14 mouse cellular contexts compared by ENCODE assay signal in the genomic region with DNA sequence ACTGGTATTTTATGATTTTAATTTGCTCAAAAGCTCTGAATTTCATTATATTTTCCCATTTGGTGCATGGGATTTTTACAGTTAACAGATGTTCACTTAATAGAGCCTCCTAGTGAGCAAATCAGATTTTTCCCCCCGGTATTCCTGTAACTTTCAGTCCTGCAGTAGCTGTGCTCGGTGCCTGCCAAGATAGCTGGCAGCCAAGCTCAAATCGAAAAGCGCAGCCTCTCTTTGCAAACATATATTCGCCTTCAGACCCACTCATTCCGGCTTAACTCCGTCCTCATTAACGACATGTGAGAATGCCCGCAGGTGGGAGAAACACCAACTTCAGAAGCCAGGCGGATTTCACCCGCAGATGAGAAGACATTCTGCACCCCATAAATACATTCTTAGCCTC.
A peak's percentile ranks its signal among the peaks of the same experiment; 100 is the strongest.
DNase-seq lines count a peak whose midpoint lies in the region; ATAC-seq and TF ChIP-seq lines count a peak whose summit lies in the region.
"Had no signal": no experiment of that assay in that cellular context is flagged by ENCODE, and none has a peak within 500 bp of the region (broad histone marks: within the 10 kb centered on the region; RNA-seq: fewer than 3 reads in every experiment).

No protein-coding gene starts in this region.

- WGBS in forebrain, embryonic 15.5 days: 22% methylated on average over 11 of the region's 11 CpGs
- WGBS in forebrain, embryonic 12.5 days: 60% methylated on average over 11 of the region's 11 CpGs
- 43% methylated on average over 11 of the region's 11 CpGs for WGBS in hindbrain, embryonic 15.5 days
- WGBS in limb, embryonic 14.5 days: 12% methylated on average over 11 of the region's 11 CpGs

- no peaks in the 10 kb centered on the region for H3K9me3 ChIP-seq in forebrain, embryonic 15.5 days
- no peaks in the 10 kb centered on the region for H3K9me3 ChIP-seq in forebrain, embryonic 12.5 days
- no peaks in the 10 kb centered on the region for H3K9me3 ChIP-seq in hindbrain, embryonic 15.5 days
- no peaks in the 10 kb centered on the region for H3K9me3 ChIP-seq in limb, embryonic 14.5 days (ENCODE audit: control insufficient read depth, low read length)
- H3K9me3 ChIP-seq: liver, embryonic 13.5 days had no signal

- peak overlapping the region; percentile 9 for H3K4me2 ChIP-seq in forebrain, embryonic 15.5 days (replicated peaks)
- H3K4me2 ChIP-seq in forebrain, embryonic 12.5 days: no peak overlapping the region
- H3K4me2 ChIP-seq in hindbrain, embryonic 15.5 days: peak overlapping the region; percentile 44
- H3K4me2 ChIP-seq in limb, embryonic 14.5 days (replicated peaks; ENCODE audit: low read depth, low read length, severe bottlenecking): peak overlapping the region; percentile 30
- H3K4me2 ChIP-seq: liver, embryonic 13.5 days had no signal

- no peak overlapping the region for H3K9ac ChIP-seq in forebrain, embryonic 15.5 days (replicated peaks)
- H3K9ac ChIP-seq in forebrain, embryonic 12.5 days: no peak overlapping the region
- H3K9ac ChIP-seq in hindbrain, embryonic 15.5 days: no peak overlapping the region
- H3K9ac ChIP-seq in limb, embryonic 14.5 days (ENCODE audit: low read depth, low read length, severe bottlenecking): no peak overlapping the region
- H3K9ac ChIP-seq: liver, embryonic 13.5 days had no signal

- H3K27ac ChIP-seq in forebrain, embryonic 15.5 days (replicated peaks): 0 out of 2 replicates have a peak overlapping the region, but pooled peaks have one; percentile 33
- H3K27ac ChIP-seq in forebrain, embryonic 12.5 days: no peak overlapping the region
- H3K27ac ChIP-seq in hindbrain, embryonic 15.5 days (replicated peaks): peak overlapping the region; percentile 77
- H3K27ac ChIP-seq in limb, embryonic 14.5 days (replicated peaks; ENCODE audit: low read depth, low read length): peak overlapping the region; percentile 66
- H3K27ac ChIP-seq: liver, embryonic 13.5 days had no signal

- ATAC-seq in forebrain, embryonic 15.5 days (replicated peaks): 0 out of 2 replicates have a peak, but pooled peaks have one; percentile 25
- ATAC-seq in forebrain, embryonic 12.5 days (ENCODE audit: low FRiP score): no peak
- ATAC-seq in hindbrain, embryonic 15.5 days (ENCODE audit: low FRiP score, low read depth): peak; percentile 58
- ATAC-seq in limb, embryonic 14.5 days (ENCODE audit: low FRiP score, low read depth): peak; percentile 66
- ATAC-seq: Patski had no signal

- TF ChIP-seq POLR2A in limb, embryonic 14.5 days (IDR thresholded peaks at IDR 0.05; ENCODE audit: borderline replicate concordance, extremely low read depth, insufficient read depth, insufficient read length): no peak

- H3K4me1 ChIP-seq in forebrain, embryonic 15.5 days: peaks cover 19% of the 10 kb centered on the region
- peaks cover 16% of the 10 kb centered on the region for H3K4me1 ChIP-seq in forebrain, embryonic 12.5 days
- peaks cover 25% of the 10 kb centered on the region for H3K4me1 ChIP-seq in hindbrain, embryonic 15.5 days (replicated peaks)
- H3K4me1 ChIP-seq in limb, embryonic 14.5 days (ENCODE audit: control insufficient read depth, insufficient read depth, low read length): peaks cover 13% of the 10 kb centered on the region
- H3K4me1 ChIP-seq: liver, embryonic 13.5 days had no signal

- no peaks in the 10 kb centered on the region for H3K36me3 ChIP-seq in forebrain, embryonic 15.5 days
- no peaks in the 10 kb centered on the region for H3K36me3 ChIP-seq in forebrain, embryonic 12.5 days (replicated peaks)
- no peaks in the 10 kb centered on the region for H3K36me3 ChIP-seq in hindbrain, embryonic 15.5 days
- H3K36me3 ChIP-seq in limb, embryonic 14.5 days (ENCODE audit: control insufficient read depth, insufficient read depth, low read length): no peaks in the 10 kb centered on the region
- H3K36me3 ChIP-seq: liver, embryonic 13.5 days had no signal

- H3K4me3 ChIP-seq in forebrain, embryonic 15.5 days: no peak overlapping the region; the same call in 1 of the 2 replicates
- H3K4me3 ChIP-seq in forebrain, embryonic 12.5 days (replicated peaks): no peak overlapping the region
- H3K4me3 ChIP-seq in hindbrain, embryonic 15.5 days: no peak overlapping the region
- H3K4me3 ChIP-seq in limb, embryonic 14.5 days (replicated peaks; ENCODE audit: low read length): peak overlapping the region; percentile 12
- H3K4me3 ChIP-seq: liver, embryonic 13.5 days had no signal

- no peaks in the 10 kb centered on the region for H3K27me3 ChIP-seq in forebrain, embryonic 15.5 days
- no peaks in the 10 kb centered on the region for H3K27me3 ChIP-seq in forebrain, embryonic 12.5 days
- no peaks in the 10 kb centered on the region for H3K27me3 ChIP-seq in hindbrain, embryonic 15.5 days
- H3K27me3 ChIP-seq in limb, embryonic 14.5 days (ENCODE audit: control insufficient read depth, insufficient read depth, low read length): no peaks in the 10 kb centered on the region
- H3K27me3 ChIP-seq: liver, embryonic 13.5 days; Patski had no signal

- DNase-seq in brain, adult 2 months (ENCODE audit: low read depth, low spot score): peak; percentile 60
- peak; percentile 85 for DNase-seq in limb, embryonic 14.5 days (ENCODE audit: low spot score)
- no peak for DNase-seq in ovary, postnatal 14 days (ENCODE audit: low spot score)
- DNase-seq in kidney, adult 9 months: no peak
- no peak for DNase-seq in kidney, adult 18-20 months
- DNase-seq: gastrocnemius, postnatal 25 days; heart, postnatal 14 days; kidney, postnatal 10 days; liver, embryonic 13.5 days; thymus, adult 18-20 months had no signal

Comparison
In these comparisons a context has a peak if more than half of its experiments do, and no peak if none do; other contexts are left out.
1. DNase-seq: peak in brain, adult 2 months (single experiment) and limb, embryonic 14.5 days (single experiment); none in ovary, postnatal 14 days (single experiment), kidney, adult 9 months (single experiment) and kidney, adult 18-20 months (single experiment).